Mouse (Mus musculus) embryonic stem cell, embryonic (primary cell): ENCODE data around the gene Cox10.

Source experiments
- CTCF ChIA-PET, 4 experiments: fragments of 300-600 bp in 2 of 4; fragments of 350-600 bp in 2 of 4; sonication (Branson Sonifier 250); formaldehyde crosslinking; loops; one replicate each; lab custom pipeline; 2022; ENCODE audit warnings: inconsistent platforms in 2 of 4; lab: Charles Lee
- POLR2A ChIA-PET, 4 experiments: fragments of 300-600 bp in 2 of 4; fragments of 350-600 bp in 2 of 4; sonication (Branson Sonifier 250); formaldehyde crosslinking; loops; one replicate each; lab custom pipeline; 2022; ENCODE audit warnings: antibody characterized with exemption in 4 of 4, inconsistent platforms in 1 of 4; lab: Charles Lee

The Cox10 gene

GRCm38 (mm10) chr11:64022403-64023047, 56.7 kb downstream of the Cox10 start:
- POLR2A ChIA-PET: interaction anchor here in 2 of 4 experiments (0.6 to 1.1 kb wide), 5 partner anchors 12 to 809 kb away, joined by 3 to 11 read pairs (median 4); no protein-coding TSS in a partner anchor
- CTCF ChIA-PET: interaction anchor here in 2 of 4 experiments (0.6 to 0.7 kb wide), 4 partner anchors 11 to 363 kb away, joined by 5 to 11 read pairs (median 7); no protein-coding TSS in a partner anchor

DNA sequence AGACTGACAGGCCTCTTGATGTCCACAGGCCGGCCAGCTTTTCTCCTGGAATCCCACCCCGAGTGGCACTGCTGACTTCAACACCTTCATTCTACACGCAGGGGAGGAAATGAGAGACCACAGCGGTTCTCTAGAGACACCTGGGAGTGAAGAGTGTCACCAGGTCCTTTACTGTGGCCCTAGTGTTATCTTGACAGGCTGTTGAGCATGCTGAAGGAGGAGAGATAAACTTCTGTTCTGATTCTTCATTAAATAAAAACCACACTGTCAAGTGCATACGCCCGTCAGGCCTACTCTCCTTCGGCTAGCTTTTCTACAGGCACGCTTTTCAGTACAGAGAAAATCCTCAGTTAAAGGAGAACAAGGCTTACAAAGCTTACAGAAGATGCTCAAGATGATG, 60.0 kb downstream of the Cox10 start:
- CTCF ChIA-PET: interaction anchor here in 1 of 4 experiments (0.6 kb wide), 1 partner anchor 779 kb away, joined by 3 read pairs; no protein-coding TSS in a partner anchor
- POLR2A ChIA-PET: interaction anchor here in 1 of 4 experiments (1.2 kb wide), 1 partner anchor 10 kb away, joined by 3 read pairs; no protein-coding TSS in a partner anchor

DNA sequence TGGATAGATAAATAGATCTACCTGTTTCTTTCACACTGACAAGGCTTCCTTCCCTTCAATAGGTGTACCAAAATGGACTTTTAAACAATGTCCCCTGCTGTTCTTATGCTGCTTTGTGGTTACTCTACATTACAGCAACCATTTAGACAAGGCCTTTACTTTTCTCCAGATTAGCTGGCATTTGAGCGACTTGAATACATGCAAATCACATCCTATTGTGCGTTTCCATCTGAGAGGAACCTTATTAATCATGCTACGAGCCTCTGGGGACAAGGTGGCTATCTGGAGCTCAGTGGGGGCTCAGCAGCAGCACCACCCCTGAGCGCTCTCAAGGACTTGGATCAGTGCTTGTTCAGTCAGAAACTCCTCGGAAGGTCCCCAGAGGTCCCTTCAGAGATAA, 61.1 kb downstream of the Cox10 start:
- ChIA-PET CTCF (interaction anchor here in 2 of 4 experiments (0.5 to 0.6 kb wide), 2 partner anchors 192 to 416 kb away, joined by 3 to 5 read pairs; no protein-coding TSS in a partner anchor), POLR2A (interaction anchor here in 2 of 4 experiments (0.9 to 1.8 kb wide), 2 partner anchors 94 to 96 kb away, joined by 3 to 4 read pairs; partner anchors contain the start of gene Hs3st3b1 (in 1 of the 2))

DNA sequence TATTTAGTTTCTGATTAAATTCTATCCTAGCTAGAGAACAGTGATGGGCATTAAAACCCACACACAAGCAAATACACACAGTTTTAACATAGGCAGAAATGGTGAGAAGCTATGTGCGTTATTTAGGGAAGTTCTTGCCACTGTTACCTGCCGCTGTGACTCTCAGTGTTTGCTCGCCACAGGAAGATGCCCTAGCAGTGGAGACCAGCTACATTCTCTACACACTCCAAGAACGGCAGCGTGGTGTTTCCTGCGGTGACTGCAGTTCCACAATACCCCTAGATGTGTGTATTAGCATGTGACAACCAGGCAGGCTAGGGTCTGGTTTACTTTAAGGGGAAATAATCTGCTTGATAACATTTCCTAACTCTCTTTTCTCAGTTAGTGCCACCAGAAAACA, 64.0 kb downstream of the Cox10 start:
- POLR2A ChIA-PET: interaction anchor here in 2 of 4 experiments (1.2 to 1.6 kb wide), 2 partner anchors 37 to 64 kb away, joined by 3 to 5 read pairs; partner anchors contain the start of gene Cox10 (in 1 of the 2)
- CTCF ChIA-PET: no interaction called here

GRCm38 (mm10) chr11:64010724-64011496, 68.4 kb downstream of the Cox10 start:
- ChIA-PET POLR2A (interaction anchor here in 2 of 4 experiments (0.8 to 1.2 kb wide), 3 partner anchors 8 to 67 kb away, joined by 3 to 5 read pairs (median 4); no protein-coding TSS in a partner anchor), CTCF (interaction anchor here in 1 of 4 experiments (1.0 kb wide), 1 partner anchor 210 kb away, joined by 3 read pairs; no protein-coding TSS in a partner anchor)

DNA sequence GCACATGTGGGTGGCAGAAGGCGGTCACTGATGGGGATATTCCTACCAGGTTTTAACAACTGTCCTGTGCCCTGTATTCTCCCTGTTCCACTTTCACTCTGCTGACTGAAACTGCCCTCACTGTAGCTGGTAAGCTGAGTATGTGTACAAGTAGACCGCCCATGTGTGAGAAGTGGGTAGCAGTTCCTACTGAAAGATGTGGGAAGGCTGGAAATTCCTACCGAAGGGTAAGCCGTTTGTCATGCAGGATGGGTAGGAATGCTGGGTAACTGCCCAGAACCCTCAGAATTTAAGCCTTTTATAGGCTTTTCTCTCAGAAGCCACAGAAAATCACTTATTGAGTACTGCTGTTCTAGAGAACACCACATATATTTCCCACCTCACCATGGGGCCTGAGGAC, 75.1 kb downstream of the Cox10 start:
- POLR2A ChIA-PET: interaction anchor here in 1 of 4 experiments (1.3 kb wide), 1 partner anchor 75 kb away, joined by 3 read pairs; the partner anchor contains the start of gene Cox10
- CTCF ChIA-PET: no interaction called here

GRCm38 (mm10) chr11:64003484-64003883, 75.8 kb downstream of the Cox10 start:
- CTCF ChIA-PET: no interaction called here

DNA sequence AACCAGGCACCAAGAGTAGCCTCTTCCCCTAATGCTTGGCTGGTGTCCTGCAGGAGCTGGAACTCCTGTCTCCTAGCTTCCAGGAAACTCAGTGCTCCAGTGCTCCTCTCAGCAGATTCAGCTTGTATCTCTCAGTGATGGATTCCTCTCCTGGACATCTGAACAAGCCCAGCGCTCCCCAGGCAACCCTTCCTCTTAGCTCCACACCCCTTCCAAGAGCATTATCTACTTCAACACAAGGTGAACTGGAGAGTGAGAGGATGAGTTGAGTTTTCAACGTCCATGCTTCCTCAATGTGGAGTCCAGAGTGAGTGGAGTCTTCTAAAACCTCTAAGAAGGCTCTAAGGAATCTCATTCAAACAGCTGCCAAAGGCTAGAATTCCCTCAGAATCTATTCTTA, 76.6 kb downstream of the Cox10 start:
- POLR2A ChIA-PET: interaction anchor here in 3 of 4 experiments (0.5 to 1.1 kb wide), 6 partner anchors 9 to 1480 kb away, joined by 3 to 4 read pairs (median 4); no protein-coding TSS in a partner anchor

More at GRCm38 (mm10) chr11:64003484-64003883, 75.8 kb downstream of the Cox10 start:
- POLR2A ChIA-PET: interaction anchor here in 2 of 4 experiments (0.6 to 1.3 kb wide), 2 partner anchors 76 to 216 kb away, joined by 3 to 4 read pairs; partner anchors contain the start of gene Cox10 (in 1 of the 2)

DNA sequence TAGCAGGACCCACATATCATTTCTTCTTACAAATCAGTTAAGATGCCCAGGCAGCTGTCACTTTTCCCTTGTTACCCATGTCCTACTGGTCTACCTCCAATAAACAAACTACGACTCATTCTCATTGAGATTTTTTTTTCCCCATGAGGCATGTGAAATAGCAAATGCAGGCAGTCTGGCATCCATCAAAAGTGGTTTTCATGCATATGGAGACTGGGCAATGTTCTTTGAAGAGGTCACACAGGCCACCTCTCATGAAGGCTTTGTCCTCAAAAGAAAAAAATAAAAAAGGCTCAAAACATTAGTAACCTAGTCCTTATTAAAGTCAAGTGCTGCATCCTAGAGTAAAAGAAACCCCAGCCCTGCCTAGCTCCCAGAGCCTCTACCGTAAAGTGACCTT, 78.2 kb downstream of the Cox10 start:
- ChIA-PET POLR2A (interaction anchor here in 2 of 4 experiments (1.2 to 1.9 kb wide), 3 partner anchors 9 to 35 kb away, joined by 3 to 7 read pairs (median 4); no protein-coding TSS in a partner anchor), CTCF (no interaction called here)

More for the DNA sequence above, 76.6 kb downstream of the Cox10 start:
- CTCF ChIA-PET: interaction anchor here in 1 of 4 experiments (1.4 kb wide), 1 partner anchor 82 kb away, joined by 3 read pairs; no protein-coding TSS in a partner anchor

GRCm38 (mm10) chr11:64000200-64000794, 79.0 kb downstream of the Cox10 start:
- POLR2A ChIA-PET: interaction anchor here in 3 of 4 experiments (0.6 to 1.9 kb wide), 7 partner anchors 9 to 93 kb away, joined by 3 to 7 read pairs (median 4); no protein-coding TSS in a partner anchor

DNA sequence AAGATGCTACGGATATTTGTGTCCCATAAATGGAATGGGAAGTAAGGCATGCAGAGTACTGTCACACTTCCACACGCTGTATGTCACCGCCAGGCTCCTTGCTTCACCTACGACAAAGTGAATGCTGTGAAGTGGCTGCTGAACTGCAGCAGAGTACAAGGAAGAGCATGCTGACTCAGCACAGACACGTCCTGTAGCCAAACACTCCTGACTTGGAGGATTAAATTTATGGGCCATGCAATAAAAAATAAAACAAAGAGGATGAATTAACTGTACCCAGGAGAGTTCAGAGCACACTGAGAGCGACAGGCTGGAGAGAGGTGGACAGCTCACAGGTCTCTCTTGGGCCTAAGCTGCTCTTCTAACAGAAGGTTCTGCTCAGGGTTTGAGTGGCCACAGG, 79.8 kb downstream of the Cox10 start:
- POLR2A ChIA-PET: interaction anchor here in 2 of 4 experiments (1.2 to 1.9 kb wide), 5 partner anchors 10 to 80 kb away, joined by 4 to 8 read pairs (median 6); partner anchors contain the start of gene Cox10 (in 1 of the 2)
- CTCF ChIA-PET: no interaction called here

More at GRCm38 (mm10) chr11:64000200-64000794, 79.0 kb downstream of the Cox10 start:
- CTCF ChIA-PET: no interaction called here

GRCm38 (mm10) chr11:63991958-63992357, 87.3 kb downstream of the Cox10 start:
- ChIA-PET POLR2A (interaction anchor here in 1 of 4 experiments (1.2 kb wide), 1 partner anchor 8 kb away, joined by 3 read pairs; no protein-coding TSS in a partner anchor), CTCF (interaction anchor here in 1 of 4 experiments (0.5 kb wide), 1 partner anchor 13 kb away, joined by 4 read pairs; no protein-coding TSS in a partner anchor)

DNA sequence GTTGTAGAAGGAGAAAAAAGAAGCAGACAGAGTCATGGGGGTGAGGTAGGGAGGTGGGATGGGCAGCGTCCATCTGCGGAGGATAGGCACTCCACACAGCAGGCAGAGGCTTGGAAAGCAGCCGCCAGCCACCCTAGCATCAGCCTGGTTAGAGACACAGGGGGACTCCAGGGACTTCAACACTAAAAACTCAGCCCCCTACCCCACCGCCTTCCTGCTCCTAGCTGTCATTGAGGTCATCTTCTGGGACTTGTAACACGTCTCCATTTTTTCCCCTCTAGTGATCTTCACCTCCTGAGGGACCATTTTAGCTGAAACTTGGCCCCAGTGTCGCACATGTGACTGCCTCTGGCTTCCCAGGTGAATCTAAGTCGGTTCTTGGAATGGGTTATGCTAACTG, 88.5 kb downstream of the Cox10 start:
- ChIA-PET POLR2A (interaction anchor here in 2 of 4 experiments (1.0 to 1.4 kb wide), 3 partner anchors 13 to 69 kb away, joined by 3 read pairs; partner anchors contain the start of gene Hs3st3b1 (in 1 of the 2)), CTCF (no interaction called here)

DNA sequence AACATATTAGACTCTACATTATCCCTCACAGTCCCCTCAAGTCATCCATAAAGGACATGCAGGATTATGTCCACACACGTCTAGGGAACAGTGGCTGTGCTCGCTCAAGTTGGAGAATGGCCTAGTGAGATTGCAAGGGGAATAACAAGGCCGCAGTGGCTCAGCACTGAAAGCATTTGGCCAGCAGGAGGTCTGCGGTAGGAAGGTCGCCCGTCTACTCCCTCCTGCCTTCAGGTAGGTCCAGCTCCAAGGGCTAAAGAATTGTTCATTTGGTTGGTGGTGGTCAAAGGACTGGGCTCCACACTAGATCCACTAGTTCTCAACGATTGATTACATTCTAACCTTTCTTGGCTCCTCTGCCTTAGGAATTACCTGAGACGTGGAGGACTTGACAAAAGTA, 89.0 kb downstream of the Cox10 start:
- POLR2A ChIA-PET: interaction anchor here in 2 of 4 experiments (1.0 to 1.4 kb wide), 3 partner anchors 12 to 69 kb away, joined by 3 read pairs; partner anchors contain the start of gene Hs3st3b1 (in 1 of the 2)
- CTCF ChIA-PET: no interaction called here

- ChIA-PET POLR2A (interaction anchor here in 1 of 4 experiments (0.6 kb wide), 1 partner anchor 11 kb away, joined by 4 read pairs; no protein-coding TSS in a partner anchor), CTCF (interaction anchor here in 2 of 4 experiments (0.6 to 1.2 kb wide), 2 partner anchors 12 to 75 kb away, joined by 3 to 4 read pairs; no protein-coding TSS in a partner anchor)
These were observed 90.0 kb downstream of the Cox10 start for GRCm38 (mm10) chr11:63988991-63989860.

- ChIA-PET POLR2A (interaction anchor here in 1 of 4 experiments (1.1 kb wide), 1 partner anchor 9 kb away, joined by 3 read pairs; no protein-coding TSS in a partner anchor), CTCF (no interaction called here)
These were observed 91.1 kb downstream of the Cox10 start for GRCm38 (mm10) chr11:63988031-63988665.
